Mouse (Mus musculus): ENCODE measurements around the gene Cpn1. TPM values are rescaled to one million over a fixed set of nuclear protein-coding genes. Genes with fewer than 3 reads are reported as not detected.
A peak's percentile ranks its signal among the peaks of the same experiment; 100 is the strongest.

The Cpn1 gene
- polyA plus RNA-seq, 1 experiment from 2014 or later, result 81.5 TPM

DNA sequence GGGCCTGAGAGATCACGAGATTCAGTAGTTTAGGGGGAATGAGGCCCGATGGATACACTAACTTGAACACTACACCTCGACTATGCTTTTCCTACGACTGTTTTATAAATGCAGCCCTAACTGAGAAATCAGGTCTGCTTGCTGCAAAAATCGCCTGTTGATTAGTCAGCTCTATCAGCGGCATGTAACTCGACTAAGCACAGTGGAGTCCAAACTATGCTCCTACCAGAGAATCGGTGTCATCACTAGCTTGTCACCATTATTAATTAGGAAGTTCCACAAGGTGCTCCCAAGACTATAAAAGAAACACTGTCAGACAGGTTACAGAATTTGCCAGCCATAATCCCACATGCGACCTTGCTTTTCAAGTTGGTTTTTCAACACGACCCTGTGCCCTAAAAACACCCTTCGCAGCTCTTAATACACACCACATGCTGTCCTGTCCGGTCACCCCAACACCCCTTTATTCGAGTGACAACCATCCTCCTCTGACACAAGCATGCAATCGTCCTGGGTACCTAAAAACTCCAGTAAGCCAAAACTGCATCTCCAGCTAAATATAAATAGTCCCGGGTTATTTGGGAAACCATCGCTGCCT, 47.1 kb downstream of the Cpn1 start:
- 20% methylated on average over 16 of the region's 16 CpGs for WGBS (ENCODE audit: insufficient replicate concordance)

DNA sequence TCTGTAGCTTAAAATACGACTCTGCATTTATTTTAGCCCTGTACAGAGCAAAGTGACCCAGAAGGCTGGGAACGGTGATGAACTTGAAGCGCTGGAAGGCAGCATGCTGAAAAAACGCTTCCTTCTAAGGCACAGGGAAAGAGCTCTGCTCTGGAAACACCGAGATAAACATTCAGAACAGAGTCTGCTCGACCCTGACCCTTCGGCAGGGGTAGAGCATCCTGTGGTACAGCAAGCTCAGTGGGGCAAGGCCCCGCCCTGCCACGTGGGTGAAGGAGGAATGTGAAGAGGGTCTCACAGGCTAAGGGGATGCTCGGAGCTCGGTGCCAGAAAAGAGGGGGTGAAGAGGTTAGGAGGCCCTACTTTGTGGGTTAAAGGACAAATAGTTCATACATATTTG, 48.0 kb downstream of the Cpn1 start:
- Histone ChIP-seq H3K4me3 (replicated peaks) (no peak overlapping the region), H3K9ac (no peak overlapping the region), H3K9me3 (replicated peaks) (no peaks in the 10 kb centered on the region), H3K4me2 (no peak overlapping the region), H3K27ac (replicated peaks) (no peak overlapping the region), H3K36me3 (replicated peaks) (no peaks in the 10 kb centered on the region), H3K27me3 (peaks cover 20% of the 10 kb centered on the region), H3K4me1 (replicated peaks) (peaks cover 31% of the 10 kb centered on the region)
- ATAC-seq (ENCODE audit: insufficient read depth), result no peak
- WGBS (ENCODE audit: insufficient replicate concordance), result 29% methylated on average over 11 of the region's 11 CpGs

More for the DNA sequence above, 47.1 kb downstream of the Cpn1 start:
- Histone ChIP-seq H3K4me1 (replicated peaks) (peaks cover 31% of the 10 kb centered on the region), H3K27me3 (peaks cover 20% of the 10 kb centered on the region), H3K9ac (peak overlapping the region; percentile 56; the same call in 1 of the 2 replicates), H3K36me3 (replicated peaks) (no peaks in the 10 kb centered on the region), H3K9me3 (replicated peaks) (no peaks in the 10 kb centered on the region), H3K4me3 (replicated peaks) (peak overlapping the region; percentile 67), H3K27ac (replicated peaks) (no peak overlapping the region), H3K4me2 (peak overlapping the region; percentile 77)
- no peak for ATAC-seq (ENCODE audit: insufficient read depth)

DNA sequence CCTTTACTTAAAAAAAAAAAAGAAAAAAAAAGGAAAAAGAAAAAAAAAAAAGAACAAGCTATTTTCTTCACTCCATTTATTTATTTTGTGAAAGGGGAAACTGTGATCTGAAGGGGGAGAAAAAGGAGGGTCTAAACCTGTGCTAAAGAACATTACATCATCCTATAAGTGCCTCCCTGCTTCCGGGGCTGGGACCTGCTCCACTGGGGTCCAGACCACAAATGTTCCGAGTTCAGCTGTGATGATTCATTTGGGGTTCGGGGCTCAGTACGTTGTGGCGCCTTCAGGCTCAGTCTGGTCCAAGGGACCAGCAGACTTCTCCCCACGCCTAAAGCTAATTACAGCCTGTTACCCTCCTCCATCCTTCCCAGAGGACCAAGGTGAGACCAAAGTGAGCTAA, 55.4 kb downstream of the Cpn1 start:
- no peaks in the 10 kb centered on the region for H3K27me3 ChIP-seq
- H3K4me2 ChIP-seq, result no peak overlapping the region
- no peaks in the 10 kb centered on the region for H3K36me3 ChIP-seq (replicated peaks)
- H3K4me3 ChIP-seq (replicated peaks), result no peak overlapping the region
- H3K27ac ChIP-seq (replicated peaks), result no peak overlapping the region
- WGBS (ENCODE audit: insufficient replicate concordance), result 64% methylated on average over 6 of the region's 6 CpGs
- no peak for ATAC-seq (ENCODE audit: insufficient read depth)
- no peak overlapping the region for H3K9ac ChIP-seq
- H3K4me1 ChIP-seq (replicated peaks), result peaks cover 9% of the 10 kb centered on the region
- H3K9me3 ChIP-seq (replicated peaks), result no peaks in the 10 kb centered on the region

DNA sequence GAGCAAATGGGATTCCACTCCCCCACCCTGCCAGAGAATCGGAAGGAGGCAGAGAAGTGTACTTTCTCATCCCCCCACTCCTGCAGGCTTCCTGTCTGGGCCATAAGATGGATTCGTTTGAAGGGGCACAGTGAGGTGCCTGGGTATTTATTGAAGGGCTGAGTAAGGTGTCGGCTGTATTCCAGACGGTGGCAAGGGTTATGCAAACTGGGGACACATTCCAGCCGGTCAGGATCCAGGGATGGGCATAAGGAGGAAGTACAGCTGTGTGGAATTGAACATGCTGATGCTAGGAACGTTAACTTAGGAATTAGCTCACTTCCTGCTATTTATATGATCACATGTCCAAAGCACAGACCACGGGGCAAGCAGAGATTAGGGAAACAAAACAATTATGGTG, 56.0 kb downstream of the Cpn1 start:
- Histone ChIP-seq H3K27me3 (no peaks in the 10 kb centered on the region), H3K4me1 (replicated peaks) (peaks cover 9% of the 10 kb centered on the region), H3K9ac (no peak overlapping the region), H3K36me3 (replicated peaks) (no peaks in the 10 kb centered on the region), H3K4me2 (no peak overlapping the region), H3K27ac (replicated peaks) (no peak overlapping the region), H3K4me3 (replicated peaks) (no peak overlapping the region), H3K9me3 (replicated peaks) (no peaks in the 10 kb centered on the region)
- ATAC-seq (ENCODE audit: insufficient read depth), result no peak
- WGBS (ENCODE audit: insufficient replicate concordance), result 29% methylated on average over 7 of the region's 7 CpGs

DNA sequence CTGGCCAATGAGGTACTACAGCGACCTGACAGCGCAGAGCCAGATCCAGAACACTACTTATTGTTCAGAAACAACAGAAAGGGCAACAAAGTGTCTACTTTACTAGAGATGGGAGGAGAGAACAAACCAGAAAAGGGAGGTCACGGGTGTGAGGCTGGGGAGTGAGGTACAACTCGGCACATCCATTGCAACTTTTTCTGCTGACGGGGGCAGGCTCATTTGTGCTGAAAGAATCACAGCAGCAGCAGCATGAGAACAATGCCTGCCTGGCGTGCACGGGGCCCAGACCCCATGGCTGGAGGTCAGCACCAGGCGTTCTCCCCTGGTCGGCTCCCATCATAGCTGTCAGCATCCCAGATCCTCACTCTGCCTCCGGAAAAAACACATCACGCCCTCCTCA, 56.5 kb downstream of the Cpn1 start:
- Histone ChIP-seq H3K4me1 (replicated peaks) (peaks cover 9% of the 10 kb centered on the region), H3K27me3 (no peaks in the 10 kb centered on the region), H3K9me3 (replicated peaks) (no peaks in the 10 kb centered on the region), H3K36me3 (replicated peaks) (no peaks in the 10 kb centered on the region), H3K27ac (replicated peaks) (no peak overlapping the region), H3K9ac (no peak overlapping the region), H3K4me2 (no peak overlapping the region), H3K4me3 (replicated peaks) (no peak overlapping the region)
- WGBS (ENCODE audit: insufficient replicate concordance), result 57% methylated on average over 11 of the region's 11 CpGs
- ATAC-seq (ENCODE audit: insufficient read depth), result no peak

DNA sequence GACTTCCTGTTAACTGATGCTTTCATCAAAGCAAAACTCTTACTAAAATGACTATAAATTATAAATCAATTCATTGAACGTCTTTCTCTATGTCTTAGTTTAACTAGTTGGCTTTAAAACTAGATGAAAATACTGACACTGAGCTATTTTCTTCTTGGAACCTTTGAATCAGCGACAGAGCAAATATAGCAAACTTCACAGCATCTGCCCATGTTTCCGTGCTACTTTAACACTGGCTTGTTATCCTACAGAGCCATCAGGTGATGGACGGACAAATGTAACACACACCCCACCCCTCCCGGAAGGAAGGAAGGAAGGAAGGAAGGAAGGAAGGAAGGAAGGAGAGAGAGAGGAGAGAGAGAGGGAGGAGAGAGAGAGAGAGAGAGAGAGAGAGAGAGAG, 58.4 kb downstream of the Cpn1 start:
- H3K4me3 ChIP-seq (replicated peaks), result no peak overlapping the region
- no peaks in the 10 kb centered on the region for H3K9me3 ChIP-seq (replicated peaks)
- peaks cover 5% of the 10 kb centered on the region; the same call in 1 of the 2 replicates for H3K36me3 ChIP-seq (replicated peaks)
- H3K27ac ChIP-seq (replicated peaks), result no peak overlapping the region
- no peak overlapping the region for H3K9ac ChIP-seq
- WGBS (ENCODE audit: insufficient replicate concordance), result 62% methylated on average over 5 of the region's 5 CpGs
- H3K27me3 ChIP-seq, result no peaks in the 10 kb centered on the region
- H3K4me2 ChIP-seq, result no peak overlapping the region
- ATAC-seq (ENCODE audit: insufficient read depth), result no peak
- peaks cover 9% of the 10 kb centered on the region for H3K4me1 ChIP-seq (replicated peaks)

DNA sequence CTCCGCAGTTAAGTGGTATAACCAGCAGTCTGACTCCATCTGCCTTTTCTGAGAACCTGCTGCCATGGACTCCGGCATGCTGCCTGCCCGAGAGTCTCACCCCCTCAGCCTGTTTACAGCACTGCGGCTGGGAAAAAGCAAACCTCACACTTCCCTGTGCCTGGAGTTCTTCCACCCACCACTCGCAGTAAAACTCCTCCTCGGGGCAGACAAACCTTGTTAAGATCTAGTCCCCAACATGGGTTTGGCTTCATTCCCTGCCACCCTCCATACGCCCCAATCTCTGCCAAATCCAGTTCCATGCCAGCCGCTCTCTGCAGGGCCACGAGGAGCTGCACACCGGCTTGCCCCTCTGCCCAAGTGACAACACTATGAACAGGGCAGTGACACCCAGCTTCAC, 59.3 kb downstream of the Cpn1 start:
- Histone ChIP-seq H3K27ac (replicated peaks) (no peak overlapping the region), H3K9ac (no peak overlapping the region), H3K9me3 (replicated peaks) (no peaks in the 10 kb centered on the region), H3K4me2 (no peak overlapping the region), H3K36me3 (replicated peaks) (peaks cover 5% of the 10 kb centered on the region; the same call in 1 of the 2 replicates), H3K27me3 (no peaks in the 10 kb centered on the region), H3K4me3 (replicated peaks) (no peak overlapping the region), H3K4me1 (replicated peaks) (peaks cover 9% of the 10 kb centered on the region)
- ATAC-seq (ENCODE audit: insufficient read depth), result no peak
- 67% methylated on average over 10 of the region's 10 CpGs for WGBS (ENCODE audit: insufficient replicate concordance)

DNA sequence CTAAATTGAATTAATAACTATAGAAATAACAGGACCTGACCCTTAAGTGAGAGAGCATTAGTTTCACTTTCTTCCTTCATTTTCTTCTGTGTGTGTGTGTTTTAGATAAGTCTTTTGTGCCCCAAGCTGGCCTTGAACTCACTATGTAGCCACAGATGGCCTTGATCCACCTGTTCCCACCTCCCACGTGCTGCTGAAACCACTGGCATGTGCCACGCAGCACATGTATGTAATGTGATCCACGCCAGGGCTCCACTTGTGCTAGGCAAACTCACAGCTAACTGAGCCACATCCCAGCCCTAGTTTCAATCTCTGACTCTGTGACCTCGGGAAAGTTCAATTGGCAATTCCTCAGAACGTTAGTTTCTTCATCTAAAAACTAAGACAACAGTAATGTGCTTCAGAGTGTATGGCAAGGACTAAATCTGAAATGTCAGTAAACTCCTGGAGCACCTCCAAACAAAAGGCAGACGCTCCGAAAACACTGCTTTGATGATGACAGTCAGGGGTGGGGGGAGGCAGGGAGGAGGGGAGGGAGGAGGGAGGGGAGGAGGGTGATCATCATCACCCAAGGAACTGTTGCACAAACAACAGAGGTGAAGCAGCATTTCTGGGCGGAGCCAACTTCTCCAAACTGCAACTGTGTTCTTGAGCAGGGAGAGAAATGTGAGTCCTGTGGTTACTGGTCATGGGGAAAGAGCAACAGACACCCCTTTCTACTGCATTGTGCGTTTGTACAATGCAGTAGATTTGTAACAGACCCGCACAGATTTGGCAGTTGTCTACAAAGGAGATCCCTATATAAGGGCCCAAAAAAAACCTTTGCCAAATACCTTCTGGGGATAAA, 60.0 kb downstream of the Cpn1 start:
- H3K9me3 ChIP-seq (replicated peaks), result no peaks in the 10 kb centered on the region
- 49% methylated on average over 10 of the region's 10 CpGs for WGBS (ENCODE audit: insufficient replicate concordance)
- no peak overlapping the region for H3K9ac ChIP-seq
- H3K27ac ChIP-seq (replicated peaks), result no peak overlapping the region
- no peak for ATAC-seq (ENCODE audit: insufficient read depth)
- H3K27me3 ChIP-seq, result no peaks in the 10 kb centered on the region
- H3K4me1 ChIP-seq (replicated peaks), result peaks cover 9% of the 10 kb centered on the region
- H3K4me2 ChIP-seq, result no peak overlapping the region
- H3K4me3 ChIP-seq (replicated peaks), result no peak overlapping the region
- H3K36me3 ChIP-seq (replicated peaks), result peaks cover 5% of the 10 kb centered on the region; the same call in 1 of the 2 replicates

DNA sequence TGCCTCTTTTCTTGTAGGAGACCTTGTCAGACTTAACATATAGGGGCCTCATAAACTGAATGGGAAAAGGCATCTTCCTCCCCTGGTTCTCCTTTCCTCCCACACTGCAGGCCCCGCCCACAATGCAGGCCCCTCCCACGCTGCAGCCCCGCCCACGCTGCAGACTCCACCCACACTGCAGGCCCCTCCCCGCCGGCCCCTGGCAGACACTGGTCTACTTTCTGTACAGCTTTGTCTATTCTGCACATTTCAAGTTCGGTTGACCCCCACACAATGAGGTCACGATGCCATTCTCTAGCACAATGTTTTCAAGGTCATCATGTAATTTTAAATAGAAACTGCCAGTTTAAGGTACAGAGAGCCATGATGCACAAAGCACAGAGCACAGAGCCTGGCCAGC, 62.0 kb downstream of the Cpn1 start:
- H3K4me2 ChIP-seq, result no peak overlapping the region
- no peak overlapping the region for H3K27ac ChIP-seq (replicated peaks)
- WGBS (ENCODE audit: insufficient replicate concordance), result 50% methylated on average over 8 of the region's 8 CpGs
- H3K27me3 ChIP-seq, result no peaks in the 10 kb centered on the region
- H3K36me3 ChIP-seq (replicated peaks), result peaks cover 5% of the 10 kb centered on the region; the same call in 1 of the 2 replicates
- H3K9me3 ChIP-seq (replicated peaks), result no peaks in the 10 kb centered on the region
- H3K4me3 ChIP-seq (replicated peaks), result no peak overlapping the region
- peaks cover 13% of the 10 kb centered on the region for H3K4me1 ChIP-seq (replicated peaks)
- H3K9ac ChIP-seq, result no peak overlapping the region
- no peak for ATAC-seq (ENCODE audit: insufficient read depth)

DNA sequence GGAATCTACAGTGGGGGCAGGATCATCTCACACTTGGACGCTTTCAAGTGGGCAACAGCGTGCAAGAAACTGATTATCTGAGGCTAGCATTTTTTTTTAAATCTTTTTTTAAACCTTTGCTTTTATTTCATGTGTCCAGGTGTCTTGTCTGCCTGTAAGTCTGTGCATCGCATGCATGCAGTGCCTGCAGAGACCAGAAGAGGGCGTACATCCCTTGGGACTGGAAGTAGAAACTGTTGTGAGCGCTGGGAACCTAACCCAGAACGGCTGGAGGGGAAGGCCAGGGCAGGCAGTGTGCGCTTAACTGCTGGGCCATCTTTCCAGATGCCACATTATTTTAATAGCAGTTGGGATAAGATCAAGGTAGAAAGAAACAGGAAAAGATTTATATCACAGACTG, 63.4 kb downstream of the Cpn1 start:
- 76% methylated on average over 7 of the region's 7 CpGs for WGBS (ENCODE audit: insufficient replicate concordance)
- H3K27ac ChIP-seq (replicated peaks), result no peak overlapping the region
- no peak for ATAC-seq (ENCODE audit: insufficient read depth)
- H3K9me3 ChIP-seq (replicated peaks), result no peaks in the 10 kb centered on the region
- peaks cover 18% of the 10 kb centered on the region for H3K4me1 ChIP-seq (replicated peaks)
- H3K4me2 ChIP-seq, result no peak overlapping the region
- peaks cover 5% of the 10 kb centered on the region; the same call in 1 of the 2 replicates for H3K36me3 ChIP-seq (replicated peaks)
- no peak overlapping the region for H3K4me3 ChIP-seq (replicated peaks)
- H3K9ac ChIP-seq, result no peak overlapping the region
- H3K27me3 ChIP-seq, result no peaks in the 10 kb centered on the region

DNA sequence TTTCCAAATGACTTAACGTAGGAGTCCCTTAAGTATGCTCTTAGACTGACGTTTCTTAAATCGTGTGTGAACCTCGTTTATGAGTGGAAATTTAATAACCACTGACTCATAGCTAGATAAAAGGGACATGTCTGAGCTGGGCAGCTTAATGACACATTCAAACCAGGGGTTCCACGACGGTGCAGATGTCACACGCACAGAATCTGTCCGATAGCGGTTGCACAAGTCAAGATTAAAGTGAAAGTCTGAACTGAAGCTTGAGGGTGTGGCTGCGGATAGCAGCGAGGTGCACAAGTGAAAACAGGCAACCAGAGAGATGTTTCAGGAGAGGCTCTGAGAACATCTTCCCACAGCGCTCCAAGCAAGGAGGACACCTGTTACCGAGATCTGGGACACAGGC, 64.9 kb downstream of the Cpn1 start:
- Histone ChIP-seq H3K9ac (no peak overlapping the region), H3K9me3 (replicated peaks) (no peaks in the 10 kb centered on the region), H3K4me1 (replicated peaks) (peaks cover 32% of the 10 kb centered on the region), H3K4me2 (peak overlapping the region; percentile 46), H3K36me3 (replicated peaks) (peaks cover 5% of the 10 kb centered on the region; the same call in 1 of the 2 replicates), H3K27me3 (no peaks in the 10 kb centered on the region), H3K4me3 (replicated peaks) (no peak overlapping the region), H3K27ac (replicated peaks) (no peak overlapping the region)
- ATAC-seq (ENCODE audit: insufficient read depth), result no peak
- WGBS (ENCODE audit: insufficient replicate concordance), result 26% methylated on average over 13 of the region's 13 CpGs
